Mouse (Mus musculus) right cerebral cortex, adult 18-20 months (tissue): Measurements from ENCODE around the gene Pde4d.
A peak's percentile ranks its signal among the peaks of the same experiment; 100 is the strongest.

Source experiments
- DNase-seq: peaks from one replicate; pipeline ENCODE4 v3.0.0; 2022; ENCODE audit warnings: mixed read lengths

The Pde4d gene

GRCm38 (mm10) chr13:109429544-109429943, 979.8 kb downstream of the Pde4d start:
- no peak for DNase-seq

- DNase-seq = no peak
These were observed 987.6 kb downstream of the Pde4d start for GRCm38 (mm10) chr13:109437231-109437776.

GRCm38 (mm10) chr13:109439436-109440161, 989.9 kb downstream of the Pde4d start:
- DNase-seq = no peak

GRCm38 (mm10) chr13:109440331-109440730, 990.6 kb downstream of the Pde4d start:
- peak; percentile 57 for DNase-seq

- peak; percentile 88 for DNase-seq
These were observed 991.1 kb downstream of the Pde4d start for GRCm38 (mm10) chr13:109440881-109441280.

- peak; percentile 50 for DNase-seq
These were observed 991.7 kb downstream of the Pde4d start for GRCm38 (mm10) chr13:109441401-109441973.

- no peak for DNase-seq
These were observed 996.4 kb downstream of the Pde4d start for GRCm38 (mm10) chr13:109446138-109446537.

- no peak for DNase-seq
These were observed 998.4 kb downstream of the Pde4d start for GRCm38 (mm10) chr13:109448121-109448520.

- no peak for DNase-seq
These were observed 1024.6 kb downstream of the Pde4d start for GRCm38 (mm10) chr13:109474344-109474743.

GRCm38 (mm10) chr13:109481446-109481845, 1031.7 kb downstream of the Pde4d start:
- no peak for DNase-seq

- DNase-seq = no peak
These were observed 1036.4 kb downstream of the Pde4d start for GRCm38 (mm10) chr13:109486166-109486565.

- peak; percentile 23 for DNase-seq
These were observed 1037.6 kb downstream of the Pde4d start for GRCm38 (mm10) chr13:109487378-109487777.

GRCm38 (mm10) chr13:109490853-109491252, 1041.1 kb downstream of the Pde4d start:
- DNase-seq = no peak

GRCm38 (mm10) chr13:109491829-109492228, 1042.1 kb downstream of the Pde4d start:
- no peak for DNase-seq

GRCm38 (mm10) chr13:109500336-109500735, 1050.6 kb downstream of the Pde4d start:
- no peak for DNase-seq

- DNase-seq = no peak
These were observed 1053.0 kb downstream of the Pde4d start for GRCm38 (mm10) chr13:109502796-109503195.

- DNase-seq = no peak
These were observed 1057.0 kb downstream of the Pde4d start for GRCm38 (mm10) chr13:109506754-109507153.

GRCm38 (mm10) chr13:109508472-109508871, 1058.7 kb downstream of the Pde4d start:
- DNase-seq = no peak

GRCm38 (mm10) chr13:109518194-109518593, 1068.4 kb downstream of the Pde4d start:
- no peak for DNase-seq

GRCm38 (mm10) chr13:109519485-109519884, 1069.7 kb downstream of the Pde4d start:
- DNase-seq = no peak

- no peak for DNase-seq
These were observed 1070.4 kb downstream of the Pde4d start for GRCm38 (mm10) chr13:109519966-109520646.

GRCm38 (mm10) chr13:109533838-109534523, 1084.2 kb downstream of the Pde4d start:
- DNase-seq = no peak

- DNase-seq = no peak
These were observed 1085.0 kb downstream of the Pde4d start for GRCm38 (mm10) chr13:109534709-109535284.
